Mouse (Mus musculus) olfactory bulb, adult 2 months (tissue): Measurements from ENCODE around the gene Ogfod1. TPM values are rescaled to one million over a fixed set of nuclear protein-coding genes. Genes with fewer than 3 reads are reported as not detected.
A peak's percentile ranks its signal among the peaks of the same experiment; 100 is the strongest.

Source experiments
- H3K27ac ChIP-seq: fragments of 200-500 bp; 2 replicates; pipeline ENCODE4 v1.5.1; 2012; ENCODE audit warnings: low read depth, low read length; ENCODE audit not compliant: insufficient read depth
- H3K4me1 ChIP-seq: fragments of 200-500 bp; 2 replicates; pipeline ENCODE4 v1.6.1; 2012; ENCODE audit warnings: low read length; ENCODE audit not compliant: control insufficient read depth, insufficient read depth
- H3K4me3 ChIP-seq: fragments of 200-500 bp; 2 replicates; pipeline ENCODE4 v1.5.1; 2012; ENCODE audit warnings: mild to moderate bottlenecking, low read depth, low read length, moderate library complexity; ENCODE audit not compliant: insufficient read depth
- CTCF ChIP-seq: fragments of 200-500 bp; IDR thresholded peaks from 2 replicates; pipeline ENCODE4 v1.5.1; 2012; ENCODE audit warnings: low read depth, mild to moderate bottlenecking, low read length, moderate library complexity; ENCODE audit not compliant: insufficient read depth
- POLR2A ChIP-seq: fragments of 200-500 bp; IDR thresholded peaks from 2 replicates; pipeline ENCODE4 v1.6.1; 2012; ENCODE audit warnings: mild to moderate bottlenecking, low read depth, low read length, moderate library complexity; ENCODE audit not compliant: insufficient read depth
- WGBS: fragments of 180-500 bp; shearing (Covaris S2); methylation state at CpG from one replicate; pipeline ENCODE4 v1.1.7; 2018; 5-methylcytosine and 5-hydroxymethylcytosine counted together
- polyA plus RNA-seq: library from polyadenylated mRNA; stranded (reverse); fragments of >200 nt; gene quantifications from 2 replicates; pipeline ENCODE4 v1.2.4, GENCODE M21; 2012; ENCODE audit warnings: low replicate concordance; ENCODE audit not compliant: missing spikeins, insufficient read depth, insufficient read length

Gene Ogfod1
- polyA plus RNA-seq, 1 experiment = not detected

GRCm38 (mm10) chr8:94098081-94098974, 61.3 kb downstream of the Ogfod1 start, which contains the start of gene Bbs2:
TSS of gene Bbs2 (minus strand) at chr8:94098928.
- Histone ChIP-seq H3K4me3 (peak within 1 kb of the TSS; percentile 73), H3K4me1 (peaks cover 5% of the 10 kb centered on the region; the same call in 1 of the 2 replicates), H3K27ac (peak within 1 kb of the TSS; percentile 100)
- WGBS = under 1% methylated on average over 61 of the region's 61 CpGs
- TF ChIP-seq CTCF (no peak; the same call in 1 of the 2 replicates), POLR2A (peak; percentile 90)

- H3K27ac ChIP-seq = peak overlapping the region; percentile 100
- H3K4me1 ChIP-seq = peaks cover 5% of the 10 kb centered on the region; the same call in 1 of the 2 replicates
- WGBS = 5% methylated on average over 4 of the region's 4 CpGs
- no peak overlapping the region for H3K4me3 ChIP-seq
- no peak for TF ChIP-seq POLR2A
- no peak for TF ChIP-seq CTCF
These were observed 62.0 kb downstream of the Ogfod1 start for GRCm38 (mm10) chr8:94098996-94099395.

- no peak overlapping the region for H3K4me3 ChIP-seq
- no peak overlapping the region for H3K27ac ChIP-seq
- no peaks in the 10 kb centered on the region for H3K4me1 ChIP-seq
- 40% methylated on average over 5 of the region's 5 CpGs for WGBS
- TF ChIP-seq CTCF (no peak), POLR2A (no peak)
These were observed 67.1 kb downstream of the Ogfod1 start for GRCm38 (mm10) chr8:94104146-94104545.

DNA sequence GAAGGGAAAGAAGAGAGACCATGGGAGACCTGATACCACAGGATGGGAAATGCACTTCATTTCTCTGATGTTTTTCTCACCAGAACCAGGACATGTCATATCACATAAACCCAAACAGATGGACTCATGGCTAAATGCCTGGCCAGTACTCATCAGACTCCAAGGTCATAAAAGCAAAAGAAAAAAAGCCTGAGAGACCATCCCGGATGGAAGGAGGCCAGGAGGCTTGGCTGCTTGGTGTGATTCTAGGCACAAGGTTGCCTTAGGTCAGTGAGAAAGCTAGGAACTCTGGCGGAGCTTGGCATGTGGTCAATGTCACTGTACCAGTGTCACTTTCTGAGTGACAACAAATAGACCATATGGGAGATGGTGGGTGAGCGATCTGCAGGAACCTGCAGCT, 70.9 kb downstream of the Ogfod1 start:
- H3K27ac ChIP-seq = no peak overlapping the region
- WGBS = 81% methylated on average over 3 of the region's 3 CpGs
- no peaks in the 10 kb centered on the region for H3K4me1 ChIP-seq
- TF ChIP-seq POLR2A = no peak
- H3K4me3 ChIP-seq = no peak overlapping the region

DNA sequence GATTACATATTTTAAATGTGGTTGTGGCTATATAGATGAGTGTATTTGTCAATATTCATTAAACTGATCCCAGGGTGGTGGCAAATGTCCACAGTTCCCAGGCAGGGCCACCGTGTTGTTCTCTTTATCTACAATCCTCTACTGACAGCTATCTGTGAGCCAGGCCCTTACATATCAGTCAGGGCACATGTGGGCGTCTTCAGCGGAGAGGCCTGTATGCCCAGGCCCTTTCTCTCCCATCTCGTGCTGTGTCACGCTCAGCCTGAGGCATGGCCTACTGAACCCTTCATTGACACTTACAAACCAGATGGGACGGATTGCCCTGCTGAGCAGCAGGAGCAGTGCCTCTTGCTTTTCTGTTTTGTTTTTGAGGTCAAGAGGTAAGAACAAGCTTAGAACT, 72.4 kb downstream of the Ogfod1 start:
- Histone ChIP-seq H3K27ac (no peak overlapping the region), H3K4me3 (no peak overlapping the region), H3K4me1 (no peaks in the 10 kb centered on the region)
- 88% methylated on average over 6 of the region's 6 CpGs for whole genome bisulfite sequencing
- TF ChIP-seq POLR2A = no peak
- TF ChIP-seq CTCF = no peak

DNA sequence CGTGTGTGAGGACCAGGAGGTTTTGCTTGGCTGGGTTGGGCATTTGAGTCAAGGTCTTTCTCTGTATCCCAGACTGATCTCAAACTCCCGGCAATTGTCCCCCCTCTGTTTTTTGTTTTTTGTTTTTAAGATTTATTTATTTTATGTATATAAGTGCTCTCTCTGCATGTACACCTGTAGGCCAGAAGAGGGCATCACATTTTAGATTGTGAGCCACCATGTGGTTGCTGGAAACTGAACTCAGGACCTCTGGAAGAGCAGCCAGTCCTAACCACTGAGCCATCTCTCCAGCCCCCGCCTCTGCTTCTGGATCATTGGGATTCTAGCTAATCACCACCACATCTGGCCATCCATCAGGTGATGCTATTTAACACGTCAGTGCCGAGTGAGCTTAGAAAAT, 72.8 kb downstream of the Ogfod1 start:
- Histone ChIP-seq H3K27ac (no peak overlapping the region), H3K4me3 (no peak overlapping the region), H3K4me1 (no peaks in the 10 kb centered on the region)
- TF ChIP-seq POLR2A (no peak), CTCF (no peak)
- WGBS = 89% methylated on average over 5 of the region's 5 CpGs

- WGBS = 68% methylated on average over 6 of the region's 6 CpGs
- Histone ChIP-seq H3K4me3 (no peak overlapping the region), H3K4me1 (no peaks in the 10 kb centered on the region), H3K27ac (no peak overlapping the region)
- TF ChIP-seq POLR2A (no peak), CTCF (no peak)
These were observed 73.7 kb downstream of the Ogfod1 start for GRCm38 (mm10) chr8:94110526-94111177.

- TF ChIP-seq CTCF = no peak
- no peak for TF ChIP-seq POLR2A
- WGBS = 86% methylated on average over 1 of the region's 1 CpGs
- H3K4me3 ChIP-seq = no peak overlapping the region
- no peaks in the 10 kb centered on the region for H3K4me1 ChIP-seq
- no peak overlapping the region for H3K27ac ChIP-seq
These were observed 76.4 kb downstream of the Ogfod1 start for GRCm38 (mm10) chr8:94113435-94113834.

- Histone ChIP-seq H3K4me3 (no peak overlapping the region), H3K4me1 (peaks cover 3% of the 10 kb centered on the region), H3K27ac (no peak overlapping the region)
- WGBS = 92% methylated on average over 2 of the region's 2 CpGs
- TF ChIP-seq CTCF (no peak), POLR2A (no peak)
These were observed 77.0 kb downstream of the Ogfod1 start for GRCm38 (mm10) chr8:94113972-94114371.

Other genes with a start within 250 kb of the Ogfod1 start
- 636 TPM in 1 of 2 replicates, not detected in the other for gene Gnao1, start 227.2 kb upstream of the Ogfod1 start, polyA plus RNA-seq
- gene Amfr, start 24.4 kb upstream of the Ogfod1 start, polyA plus RNA-seq = not detected in 2 replicates
- gene Nudt21, start 167 bp upstream of the Ogfod1 start, polyA plus RNA-seq = not detected in 2 replicates
- gene Bbs2, start 61.7 kb downstream of the Ogfod1 start, polyA plus RNA-seq = not detected in 2 replicates
- not detected in 2 replicates for gene Mt4, start 100.0 kb downstream of the Ogfod1 start, polyA plus RNA-seq
- not detected in 2 replicates for gene Mt3, start 115.4 kb downstream of the Ogfod1 start, polyA plus RNA-seq
- gene Mt2, start 135.5 kb downstream of the Ogfod1 start, polyA plus RNA-seq = not detected in 2 replicates
- gene Mt1, start 141.9 kb downstream of the Ogfod1 start, polyA plus RNA-seq = 885 TPM in 1 of 2 replicates, not detected in the other
- not detected in 2 replicates for gene Nup93, start 177.4 kb downstream of the Ogfod1 start, polyA plus RNA-seq